Mouse (Mus musculus) MEL (cell line): ENCODE data around the gene Ogfod1. TPM values are rescaled to one million over a fixed set of nuclear protein-coding genes. Genes with fewer than 3 reads are reported as not detected.

Experiments used
- DNase-seq: peaks from one replicate; pipeline ENCODE4 v3.0.0; 2011; ENCODE audit warnings: low read depth, low spot score
- H3K27ac ChIP-seq: 2 replicates; pipeline ENCODE4 v1.5.1; 2012; ENCODE audit warnings: low read depth, mild to moderate bottlenecking, control low read depth, low read length, moderate library complexity; ENCODE audit not compliant: control insufficient read depth
- H3K27me3 ChIP-seq, 2 experiments: fragments of 150-350 bp in 1 of 2; sonication (generic) in 1 of 2; 2 replicates each; pipeline ENCODE4 v1.6.1; 2012; ENCODE audit warnings: low read length in 2 of 2, mild to moderate bottlenecking in 2 of 2, improper control_type of control experiment in 1 of 2, moderate library complexity in 1 of 2; ENCODE audit not compliant: insufficient read depth in 2 of 2, control insufficient read depth in 1 of 2
- H3K36me3 ChIP-seq, 2 experiments: 2 replicates each; pipeline ENCODE4 v1.6.1; 2012 to 2014; ENCODE audit warnings: low read length in 2 of 2, improper control_type of control experiment in 1 of 2, inconsistent platforms in 1 of 2, mild to moderate bottlenecking in 1 of 2; ENCODE audit not compliant: insufficient read depth in 2 of 2, control insufficient read depth in 1 of 2
- H3K4me1 ChIP-seq, 2 experiments: fragments of 150-350 bp in 1 of 2; sonication (generic) in 1 of 2; 2 replicates each; pipeline ENCODE4 v1.6.1; 2012; ENCODE audit warnings: low read length in 2 of 2, improper control_type of control experiment in 1 of 2, mild to moderate bottlenecking in 1 of 2; ENCODE audit not compliant: insufficient read depth in 2 of 2, control insufficient read depth in 1 of 2
- H3K4me3 ChIP-seq, 2 experiments: fragments of 150-350 bp in 1 of 2; sonication (generic) in 1 of 2; 2 replicates each; pipeline ENCODE4 v1.5.1; 2012; ENCODE audit warnings: low read depth in 2 of 2, low read length in 2 of 2, mild to moderate bottlenecking in 2 of 2, moderate library complexity in 2 of 2, control low read depth in 1 of 2, improper control_type of control experiment in 1 of 2; ENCODE audit not compliant: control insufficient read depth in 1 of 2, insufficient read depth in 1 of 2
- H3K79me2 ChIP-seq: 2 replicates; pipeline ENCODE4 v1.6.1; 2012; ENCODE audit warnings: mild to moderate bottlenecking, low read length, moderate library complexity; ENCODE audit not compliant: control insufficient read depth, poor library complexity, insufficient read depth
- H3K9ac ChIP-seq: 2 replicates; pipeline ENCODE4 v1.6.1; 2012; ENCODE audit warnings: low read depth, mild to moderate bottlenecking, control low read depth, low read length, moderate library complexity; ENCODE audit not compliant: control insufficient read depth, poor library complexity, severe bottlenecking
- H3K9me3 ChIP-seq: fragments of 150-350 bp; sonication (generic); replicated peaks from 2 replicates; pipeline ENCODE4 v1.6.1; 2012; ENCODE audit warnings: mild to moderate bottlenecking, low read length, improper control_type of control experiment, moderate library complexity; ENCODE audit not compliant: insufficient read depth
- BHLHE40 ChIP-seq: IDR thresholded peaks from 2 replicates; pipeline ENCODE4 v1.6.1; 2012; ENCODE audit warnings: low read depth, mild to moderate bottlenecking, inconsistent platforms, low read length, improper control_type of control experiment, borderline replicate concordance
- CHD1 ChIP-seq: IDR thresholded peaks from 2 replicates; pipeline ENCODE4 v1.6.1; 2012; ENCODE audit warnings: low read depth, mild to moderate bottlenecking, inconsistent platforms, low read length, improper control_type of control experiment
- CHD2 ChIP-seq: IDR thresholded peaks from 2 replicates; pipeline ENCODE4 v1.6.1; 2011; ENCODE audit warnings: low read length, improper control_type of control experiment
- CTCF ChIP-seq, 3 experiments: IDR thresholded peaks in 2 of 3; conservative IDR thresholded peaks in 1 of 3; 2 replicates each; pipeline ENCODE4 v1.5.1; 2011 to 2012; ENCODE audit warnings: low read length in 3 of 3, low read depth in 2 of 3, mild to moderate bottlenecking in 2 of 3, improper control_type of control experiment in 1 of 3, inconsistent platforms in 1 of 3, mixed read lengths in 1 of 3, moderate library complexity in 1 of 3; ENCODE audit not compliant: control insufficient read depth in 1 of 3, insufficient read depth in 1 of 3, poor library complexity in 1 of 3, severe bottlenecking in 1 of 3
- E2F4 ChIP-seq: IDR thresholded peaks from 2 replicates; pipeline ENCODE4 v1.6.1; 2011; ENCODE audit warnings: low read depth, low read length, improper control_type of control experiment, borderline replicate concordance
- ELF1 ChIP-seq: IDR thresholded peaks from 2 replicates; pipeline ENCODE4 v1.6.1; 2014; ENCODE audit warnings: low read depth, mild to moderate bottlenecking, inconsistent platforms, low read length, improper control_type of control experiment, moderate library complexity
- HCFC1 ChIP-seq: IDR thresholded peaks from 2 replicates; pipeline ENCODE4 v1.6.1; 2012; ENCODE audit warnings: low read depth, mild to moderate bottlenecking, inconsistent platforms, low read length, improper control_type of control experiment, moderate library complexity
- JUND ChIP-seq: IDR thresholded peaks from 2 replicates; pipeline ENCODE4 v1.6.1; 2011; ENCODE audit warnings: low read depth, mild to moderate bottlenecking, improper control_type of control experiment, low read length
- KAT2A ChIP-seq: conservative IDR thresholded peaks from 2 replicates; pipeline ENCODE4 v1.6.1; 2012; ENCODE audit warnings: low read depth, low read length, improper control_type of control experiment, inconsistent platforms
- MAX ChIP-seq: IDR thresholded peaks from 2 replicates; pipeline ENCODE4 v1.6.1; 2011; ENCODE audit warnings: low read length, improper control_type of control experiment
- MEF2A ChIP-seq: IDR thresholded peaks from 2 replicates; pipeline ENCODE4 v1.6.1; 2014; ENCODE audit warnings: low read depth, mild to moderate bottlenecking, inconsistent platforms, low read length, improper control_type of control experiment; ENCODE audit not compliant: poor library complexity, insufficient replicate concordance, severe bottlenecking; ENCODE audit errors: extremely low read depth
- MXI1 ChIP-seq: IDR thresholded peaks from 2 replicates; pipeline ENCODE4 v1.6.1; 2011; ENCODE audit warnings: mild to moderate bottlenecking, low read depth, low read length, improper control_type of control experiment
- MYB ChIP-seq: IDR thresholded peaks from 2 replicates; pipeline ENCODE4 v1.6.1; 2011; ENCODE audit warnings: mild to moderate bottlenecking, low read depth, low read length, improper control_type of control experiment
- MYC ChIP-seq: IDR thresholded peaks from 2 replicates; pipeline ENCODE4 v1.6.1; 2011; ENCODE audit warnings: low read depth, mild to moderate bottlenecking, low read length, improper control_type of control experiment, moderate library complexity
- NELFE ChIP-seq: IDR thresholded peaks from 2 replicates; pipeline ENCODE4 v1.6.1; 2011; ENCODE audit warnings: low read depth, low read length, improper control_type of control experiment
- NRF1 ChIP-seq: IDR thresholded peaks from 2 replicates; pipeline ENCODE4 v1.6.1; 2014; ENCODE audit warnings: low read depth, mild to moderate bottlenecking, inconsistent platforms, low read length, improper control_type of control experiment, moderate library complexity; ENCODE audit not compliant: poor library complexity, insufficient read depth, severe bottlenecking
- POLR2A ChIP-seq, 2 experiments: IDR thresholded peaks; 2 replicates each; pipeline ENCODE4 v1.6.1; 2011 to 2012; ENCODE audit warnings: low read length in 2 of 2, mild to moderate bottlenecking in 2 of 2, control low read depth in 1 of 2, improper control_type of control experiment in 1 of 2, low read depth in 1 of 2, moderate library complexity in 1 of 2; ENCODE audit not compliant: control insufficient read depth in 1 of 2, insufficient read depth in 1 of 2, poor library complexity in 1 of 2
- POLR2AphosphoS2 ChIP-seq: IDR thresholded peaks from 2 replicates; pipeline ENCODE4 v1.6.1; 2011; ENCODE audit warnings: low read length, improper control_type of control experiment
- POLR2AphosphoS5 ChIP-seq: IDR thresholded peaks from 2 replicates; pipeline ENCODE4 v1.6.1; 2012; ENCODE audit warnings: low read depth, borderline replicate concordance, mild to moderate bottlenecking, inconsistent platforms, low read length, moderate library complexity, mixed read lengths
- RAD21 ChIP-seq: IDR thresholded peaks from 2 replicates; pipeline ENCODE4 v1.6.1; 2011; ENCODE audit warnings: mild to moderate bottlenecking, low read depth, low read length, improper control_type of control experiment
- SIN3A ChIP-seq: IDR thresholded peaks from 2 replicates; pipeline ENCODE4 v1.6.1; 2012; ENCODE audit warnings: low read length, improper control_type of control experiment, inconsistent platforms
- SMC3 ChIP-seq: IDR thresholded peaks from 2 replicates; pipeline ENCODE4 v1.6.1; 2011; ENCODE audit warnings: low read depth, low read length, improper control_type of control experiment
- TAL1 ChIP-seq: IDR thresholded peaks from 2 replicates; pipeline ENCODE4 v1.6.1; 2012; ENCODE audit warnings: mild to moderate bottlenecking, inconsistent platforms, low read length, moderate library complexity, mixed read lengths
- TCF12 ChIP-seq: IDR thresholded peaks from 2 replicates; pipeline ENCODE4 v1.6.1; 2014; ENCODE audit warnings: low read depth, mild to moderate bottlenecking, inconsistent platforms, low read length, improper control_type of control experiment, moderate library complexity
- UBTF ChIP-seq: IDR thresholded peaks from 2 replicates; pipeline ENCODE4 v1.6.1; 2012; ENCODE audit warnings: low read depth, mild to moderate bottlenecking, inconsistent platforms, low read length, improper control_type of control experiment, moderate library complexity, borderline replicate concordance; ENCODE audit not compliant: insufficient read depth
- USF2 ChIP-seq, 2 experiments: IDR thresholded peaks; 2 replicates each; pipeline ENCODE4 v1.6.1; 2011 to 2012; ENCODE audit warnings: improper control_type of control experiment in 2 of 2, low read length in 2 of 2, borderline replicate concordance in 1 of 2, inconsistent platforms in 1 of 2, low read depth in 1 of 2, mild to moderate bottlenecking in 1 of 2; ENCODE audit not compliant: insufficient read depth in 1 of 2
- ZMIZ1 ChIP-seq: IDR thresholded peaks from 2 replicates; pipeline ENCODE4 v1.6.1; 2012; ENCODE audit warnings: low read depth, mild to moderate bottlenecking, inconsistent platforms, low read length, improper control_type of control experiment, moderate library complexity
- ZNF384 ChIP-seq: IDR thresholded peaks from 2 replicates; pipeline ENCODE4 v1.6.1; 2012; ENCODE audit warnings: low read depth, mild to moderate bottlenecking, inconsistent platforms, low read length, improper control_type of control experiment
- polyA plus RNA-seq, 2 experiments: library from polyadenylated mRNA; stranded (reverse) in 1 of 2; unstranded in 1 of 2; fragments of >175 nt in 1 of 2; fragments of >200 nt in 1 of 2; gene quantifications; 2 replicates each; pipeline versions ENCODE4 v1.2.1 to v1.2.4; 2012; ENCODE audit warnings: low replicate concordance in 2 of 2, low read depth in 1 of 2; ENCODE audit not compliant: insufficient read length in 2 of 2, insufficient read depth in 1 of 2, missing spikeins in 1 of 2
- total RNA-seq: library from RNA; depleted of rRNA; stranded (reverse); fragments of 300-350 nt; gene quantifications from 2 replicates; pipeline ENCODE4 v1.2.3, GENCODE M21; 2012

Ogfod1 gene
- total and polyA plus RNA-seq, 3 experiments, result 16.3 to 30.0 TPM; not detected in 1

DNA sequence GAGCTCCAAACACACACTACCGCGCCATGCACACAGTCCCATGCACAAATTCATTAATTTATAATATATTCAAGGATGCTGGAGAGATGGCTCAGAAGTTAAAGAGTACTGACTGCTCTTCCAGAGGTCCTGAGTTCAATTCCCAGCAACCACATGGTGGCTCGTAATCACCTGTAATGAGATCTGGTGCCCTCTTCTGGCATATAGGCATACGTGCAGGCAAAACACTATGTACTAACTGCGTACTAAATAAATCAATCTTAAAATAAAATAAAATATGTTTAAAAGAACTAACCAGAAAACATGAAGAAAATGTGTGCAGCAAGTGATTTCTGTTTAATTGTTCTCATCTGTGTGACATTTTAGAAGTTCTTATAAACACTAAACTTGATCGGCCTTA, 57.3 kb downstream of the Ogfod1 start:
- Histone ChIP-seq H3K9me3 (no peaks in the 10 kb centered on the region), H3K9ac (no peak overlapping the region), H3K36me3 (peaks cover 0 to 11% of the 10 kb centered on the region in 2 experiments; a peak in 2 of 4 replicates), H3K4me1 (peaks cover 0 to 4% of the 10 kb centered on the region in 2 experiments; a peak in 2 of 4 replicates), H3K27me3 (no peaks in the 10 kb centered on the region), H3K27ac (no peak overlapping the region), H3K79me2 (no peaks in the 10 kb centered on the region; the same call in 1 of the 2 replicates), H3K4me3 (no peak overlapping the region)
- TF ChIP-seq SIN3A (no peak), RAD21 (peak; percentile 32), CHD1 (no peak), TAL1 (no peak), CTCF (IDR thresholded peaks at IDR 0.05 in 2 of 3, conservative IDR thresholded peaks at IDR 0.05 in 1 of 3; ENCODE audit: control insufficient read depth in 1 of 3, insufficient read depth in 1 of 3, low read depth in 2 of 3, low read length in 3 of 3, poor library complexity in 1 of 3, severe bottlenecking in 1 of 3) (peak; percentile 36 to 56 (median 39)), CHD2 (no peak), MYC (peak; percentile 69; the same call in 1 of the 2 replicates), BHLHE40 (no peak), MAX (no peak), SMC3 (peak; percentile 43), MEF2A (no peak)
- DNase-seq, result peak; percentile 46

DNA sequence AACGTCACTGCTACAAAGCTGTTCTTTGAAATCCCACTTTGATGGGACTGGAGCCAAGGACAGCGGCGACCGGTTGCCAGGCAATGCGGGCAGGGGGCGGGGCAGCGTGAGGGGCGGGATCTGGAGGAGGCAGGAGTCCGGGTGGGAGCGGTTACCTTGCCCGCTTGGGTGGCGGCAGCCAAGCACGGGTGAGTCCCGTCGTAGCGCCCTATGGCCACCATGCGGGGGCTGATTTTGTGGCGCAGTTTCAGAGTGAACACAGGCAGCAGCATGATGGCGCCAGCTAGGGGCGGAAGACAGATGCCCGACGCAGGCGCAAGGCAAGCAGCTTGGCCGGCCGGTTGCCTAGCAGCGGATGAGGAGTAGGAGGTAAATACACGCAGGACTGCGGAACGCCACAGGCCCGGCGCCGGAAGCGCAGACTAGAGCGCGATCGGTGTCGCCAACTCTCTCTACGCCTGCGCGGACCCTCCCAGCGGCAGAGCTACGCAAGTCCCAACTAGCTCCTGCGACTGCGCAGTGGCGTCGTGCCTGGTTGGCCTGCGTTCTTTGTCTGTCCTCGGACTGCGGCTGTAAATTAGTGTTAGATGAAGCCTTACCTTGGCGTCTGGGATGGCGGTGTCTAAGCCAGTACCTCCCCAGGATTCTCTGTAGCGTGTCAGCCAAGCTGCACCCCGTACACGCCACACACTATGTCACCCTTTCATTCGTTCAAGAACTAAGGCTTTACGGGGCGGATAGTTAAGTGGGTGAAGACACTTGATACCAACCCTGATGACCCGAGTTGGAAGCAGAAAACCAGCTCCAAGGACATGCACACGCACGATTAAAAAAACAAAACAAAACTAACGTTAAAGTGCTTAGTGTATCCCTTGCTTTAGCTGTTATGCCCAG, 61.3 kb downstream of the Ogfod1 start, which contains the start of gene Bbs2:
Bbs2 (minus strand) TSS at position 848 of the 894 bp plus-strand sequence.
- H3K27ac ChIP-seq, result peak within 1 kb of the TSS; percentile 82
- H3K4me3 ChIP-seq, result peak within 1 kb of the TSS; percentile 74 to 87
- no peaks in the 10 kb centered on the region for H3K9me3 ChIP-seq
- peaks cover 0 to 11% of the 10 kb centered on the region in 2 experiments; a peak in 2 of 4 replicates for H3K36me3 ChIP-seq
- no peaks in the 10 kb centered on the region; the same call in 1 of the 2 replicates for H3K79me2 ChIP-seq
- H3K9ac ChIP-seq, result peak within 1 kb of the TSS; percentile 78
- peaks cover 3 to 4% of the 10 kb centered on the region in 2 experiments; a peak in 3 of 4 replicates for H3K27me3 ChIP-seq
- peak; percentile 99 for DNase-seq
- H3K4me1 ChIP-seq, result peaks cover 0 to 4% of the 10 kb centered on the region in 2 experiments; a peak in 2 of 4 replicates
- TF ChIP-seq POLR2A (IDR thresholded peaks at IDR 0.05; ENCODE audit: control insufficient read depth in 1 of 2, insufficient read depth in 1 of 2, low read depth in 1 of 2, low read length in 2 of 2, poor library complexity in 1 of 2) (peak; percentile 81 to 99), HCFC1 (peak; percentile 89), ZMIZ1 (peak; percentile 97), ELF1 (peak; percentile 92), RAD21 (no peak), ZNF384 (no peak), TCF12 (peak; percentile 51; the same call in 1 of the 2 replicates), UBTF (no peak), MXI1 (peak; percentile 83), USF2 (IDR thresholded peaks at IDR 0.05; ENCODE audit: borderline replicate concordance in 1 of 2, insufficient read depth in 1 of 2, low read depth in 1 of 2, low read length in 2 of 2) (no peak), NRF1 (peak; percentile 98), MEF2A (no peak), E2F4 (peak; percentile 48; the same call in 1 of the 2 replicates), SMC3 (no peak), NELFE (peak; percentile 97), MYB (no peak), CHD2 (no peak), KAT2A (peak; percentile 74), POLR2AphosphoS2 (peak; percentile 97), TAL1 (no peak), JUND (no peak), POLR2AphosphoS5 (0 out of 2 replicates have a peak, but pooled peaks have one; percentile 34)
